Mouse (Mus musculus) thymus, postnatal 25 days (tissue): ENCODE measurements around the gene Ticam1.
"Not testable (repeated sequence)": the region's sequence is repeated elsewhere in the genome, so short reads cannot be mapped to it uniquely, and the experiment has no call there.

Source experiments
- DNase-seq: peaks from one replicate; pipeline ENCODE4 v3.0.0; 2022

Ticam1 gene

GRCm38 (mm10) chr17:56261166-56261565 is 15.4 kb downstream of the Ticam1 start:
- no peak for DNase-seq

- no peak for DNase-seq
Measured at GRCm38 (mm10) chr17:56259301-56260037, 17.1 kb downstream of the Ticam1 start.

- not testable (repeated sequence) for DNase-seq
Measured at GRCm38 (mm10) chr17:56258812-56259211, 17.8 kb downstream of the Ticam1 start.

- not testable (repeated sequence) for DNase-seq
Measured at GRCm38 (mm10) chr17:56258269-56258668, 18.3 kb downstream of the Ticam1 start.

- peak; percentile 16 for DNase-seq
Measured at GRCm38 (mm10) chr17:56257181-56257894, 19.2 kb downstream of the Ticam1 start.

GRCm38 (mm10) chr17:56256239-56256881 is 20.2 kb downstream of the Ticam1 start, which contains the start of gene Fem1a:
Fem1a (plus strand) TSS chr17:56256810.
- DNase-seq: peak; percentile 91

GRCm38 (mm10) chr17:56255863-56256238 is 20.7 kb downstream of the Ticam1 start:
- peak; percentile 98 for DNase-seq

GRCm38 (mm10) chr17:56255429-56255828 is 21.2 kb downstream of the Ticam1 start:
- peak; percentile 20 for DNase-seq

GRCm38 (mm10) chr17:56254695-56255094 is 21.9 kb downstream of the Ticam1 start:
- no peak for DNase-seq

GRCm38 (mm10) chr17:56251136-56251829 is 25.3 kb downstream of the Ticam1 start:
- DNase-seq: peak; percentile 74

GRCm38 (mm10) chr17:56245608-56246007 is 31.0 kb downstream of the Ticam1 start:
- DNase-seq: no peak

GRCm38 (mm10) chr17:56241541-56242401 is 34.8 kb downstream of the Ticam1 start:
- DNase-seq: peak; percentile 89

- DNase-seq: no peak
Measured at GRCm38 (mm10) chr17:56233818-56234469, 42.6 kb downstream of the Ticam1 start.

GRCm38 (mm10) chr17:56233389-56233788 is 43.2 kb downstream of the Ticam1 start:
- no peak for DNase-seq

- no peak for DNase-seq
Measured at GRCm38 (mm10) chr17:56229943-56230342, 46.6 kb downstream of the Ticam1 start.

GRCm38 (mm10) chr17:56226566-56226965 is 50.0 kb downstream of the Ticam1 start:
- no peak for DNase-seq

- DNase-seq: no peak
Measured at GRCm38 (mm10) chr17:56224916-56225315, 51.7 kb downstream of the Ticam1 start.

- DNase-seq: no peak
Measured at GRCm38 (mm10) chr17:56219805-56220204, 56.8 kb downstream of the Ticam1 start.
